Mouse (Mus musculus) right cerebral cortex, postnatal 4 days (tissue): ENCODE data around the gene Sirt4.
"Not testable (repeated sequence)": the region's sequence is repeated elsewhere in the genome, so short reads cannot be mapped to it uniquely, and the experiment has no call there.

Experiments used
- DNase-seq: peaks from one replicate; pipeline ENCODE4 v3.0.0-alpha.2; 2022

Gene Sirt4

GRCm38 (mm10) chr5:115465642-115466420 is 18.7 kb downstream of the Sirt4 start, which contains the start of gene Pla2g1b:
Gene Pla2g1b, plus strand, starts transcription at chr5:115466262.
- DNase-seq: no peak

- no peak for DNase-seq
These were observed 20.0 kb downstream of the Sirt4 start for GRCm38 (mm10) chr5:115464408-115465115.

- DNase-seq: no peak
These were observed 25.6 kb downstream of the Sirt4 start for GRCm38 (mm10) chr5:115458918-115459317.

- no peak for DNase-seq
These were observed 28.7 kb downstream of the Sirt4 start for GRCm38 (mm10) chr5:115455838-115456237.

GRCm38 (mm10) chr5:115454422-115455090 is 30.0 kb downstream of the Sirt4 start:
- no peak for DNase-seq

- no peak for DNase-seq
These were observed 33.9 kb downstream of the Sirt4 start for GRCm38 (mm10) chr5:115450410-115451317.

- no peak for DNase-seq
These were observed 35.3 kb downstream of the Sirt4 start for GRCm38 (mm10) chr5:115449247-115449646.

- no peak for DNase-seq
These were observed 37.4 kb downstream of the Sirt4 start for GRCm38 (mm10) chr5:115447108-115447507.

GRCm38 (mm10) chr5:115444130-115444529 is 40.4 kb downstream of the Sirt4 start:
- DNase-seq: no peak

GRCm38 (mm10) chr5:115442663-115443062 is 41.9 kb downstream of the Sirt4 start:
- DNase-seq: not testable (repeated sequence)

GRCm38 (mm10) chr5:115441205-115441849 is 43.2 kb downstream of the Sirt4 start:
- DNase-seq: peak; percentile 67

- DNase-seq: no peak
These were observed 45.9 kb downstream of the Sirt4 start for GRCm38 (mm10) chr5:115438667-115439066.

GRCm38 (mm10) chr5:115437945-115438315 is 46.6 kb downstream of the Sirt4 start:
- DNase-seq: no peak

- DNase-seq: no peak
These were observed 47.1 kb downstream of the Sirt4 start for GRCm38 (mm10) chr5:115437242-115437944.

GRCm38 (mm10) chr5:115436421-115437124 is 48.0 kb downstream of the Sirt4 start:
- peak; percentile 79 for DNase-seq

- DNase-seq: no peak
These were observed 48.7 kb downstream of the Sirt4 start for GRCm38 (mm10) chr5:115435755-115436379.

GRCm38 (mm10) chr5:115434853-115435754 is 49.4 kb downstream of the Sirt4 start:
- no peak for DNase-seq

- no peak for DNase-seq
These were observed 50.2 kb downstream of the Sirt4 start for GRCm38 (mm10) chr5:115434280-115434852.

- no peak for DNase-seq
These were observed 51.3 kb downstream of the Sirt4 start for GRCm38 (mm10) chr5:115433191-115433590.
